Mouse (Mus musculus) embryonic facial prominence, embryonic 12.5 days (tissue): ENCODE data around the gene Ptger3. TPM values are rescaled to one million over a fixed set of nuclear protein-coding genes. Genes with fewer than 3 reads are reported as not detected.

Experiments used
- ATAC-seq: fragments of 200-750 bp; cut with Nextera tagmentation; 2 replicates; pipeline ENCODE4 v1.8.0; 2017; ENCODE audit not compliant: insufficient number of reproducible peaks, insufficient read depth, low FRiP score, low TSS enrichment
- H3K27ac ChIP-seq: fragments of 300-500 bp; sonication (generic); 2 replicates; pipeline ENCODE4 v1.5.1; 2016; ENCODE audit warnings: mild to moderate bottlenecking
- H3K27me3 ChIP-seq: fragments of 300-500 bp; sonication (generic); 2 replicates; pipeline ENCODE4 v1.6.1; 2016; ENCODE audit warnings: mild to moderate bottlenecking, moderate library complexity
- H3K36me3 ChIP-seq: fragments of 300-500 bp; sonication (generic); 2 replicates; pipeline ENCODE4 v1.6.1; 2016; ENCODE audit warnings: mild to moderate bottlenecking
- H3K4me1 ChIP-seq: fragments of 300-500 bp; sonication (generic); 2 replicates; pipeline ENCODE4 v1.6.1; 2016
- H3K4me2 ChIP-seq: fragments of 300-500 bp; sonication (generic); replicated peaks from 2 replicates; pipeline ENCODE4 v1.6.1; 2016; ENCODE audit warnings: mild to moderate bottlenecking, moderate library complexity
- H3K4me3 ChIP-seq: fragments of 300-500 bp; sonication (generic); 2 replicates; pipeline ENCODE4 v1.5.1; 2016; ENCODE audit warnings: mild to moderate bottlenecking
- H3K9ac ChIP-seq: fragments of 300-500 bp; sonication (generic); 2 replicates; pipeline ENCODE4 v1.6.1; 2016; ENCODE audit warnings: mild to moderate bottlenecking, moderate library complexity
- H3K9me3 ChIP-seq: fragments of 300-500 bp; sonication (generic); 2 replicates; pipeline ENCODE4 v1.6.1; 2016; ENCODE audit warnings: mild to moderate bottlenecking, moderate library complexity
- WGBS: fragments of 180-500 bp; shearing (Covaris S2); methylation state at CpG from one replicate; pipeline ENCODE4 v1.1.7; 2016; 5-methylcytosine and 5-hydroxymethylcytosine counted together
- polyA plus RNA-seq: library from polyadenylated mRNA; unstranded; fragments of >200 nt; fragmentation: Nextera tagmentation; extraction: Ambion mirVana; gene quantifications from 2 replicates; pipeline ENCODE4 v1.2.1, GENCODE M21; 2016

The Ptger3 gene
- polyA plus RNA-seq, 1 experiment from 2014 or later: 6.1 TPM

DNA sequence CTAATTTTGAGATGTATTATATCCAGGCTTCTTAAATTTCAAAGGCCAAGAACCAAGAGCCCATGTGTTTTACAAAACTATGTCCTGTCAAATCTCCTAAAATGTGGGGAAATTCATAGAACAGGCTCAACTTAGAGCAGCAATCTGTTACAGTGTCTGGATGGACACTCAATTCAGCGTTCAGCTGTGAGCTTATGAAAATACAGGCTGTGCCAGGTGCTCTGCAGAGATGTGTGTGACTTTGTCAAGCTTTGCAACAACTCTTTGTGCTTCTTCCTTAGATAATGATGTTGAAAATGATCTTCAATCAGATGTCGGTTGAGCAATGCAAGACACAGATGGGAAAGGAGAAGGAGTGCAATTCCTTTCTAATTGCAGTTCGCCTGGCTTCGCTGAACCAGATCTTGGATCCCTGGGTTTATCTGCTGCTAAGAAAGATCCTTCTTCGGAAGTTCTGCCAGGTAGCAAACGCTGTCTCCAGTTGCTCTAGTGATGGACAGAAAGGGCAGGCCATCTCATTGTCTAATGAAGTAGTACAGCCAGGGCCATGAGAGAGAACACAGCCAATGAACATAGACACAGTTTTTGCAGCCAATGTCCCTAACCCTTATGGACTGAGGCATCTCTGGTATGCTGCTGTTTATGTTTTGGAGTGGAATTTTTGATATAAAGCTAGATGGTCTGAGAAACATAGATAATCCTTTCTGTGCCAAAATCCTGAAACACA lies 38.2 kb downstream of the Ptger3 start:
- H3K4me3 ChIP-seq: no peak overlapping the region
- H3K27me3 ChIP-seq: no peaks in the 10 kb centered on the region
- ATAC-seq: no peak
- H3K36me3 ChIP-seq: no peaks in the 10 kb centered on the region
- H3K4me2 ChIP-seq: no peak overlapping the region
- H3K9me3 ChIP-seq: no peaks in the 10 kb centered on the region
- H3K4me1 ChIP-seq: no peaks in the 10 kb centered on the region
- H3K27ac ChIP-seq: no peak overlapping the region
- WGBS: 68% methylated on average over 6 of the region's 6 CpGs
- no peak overlapping the region for H3K9ac ChIP-seq

DNA sequence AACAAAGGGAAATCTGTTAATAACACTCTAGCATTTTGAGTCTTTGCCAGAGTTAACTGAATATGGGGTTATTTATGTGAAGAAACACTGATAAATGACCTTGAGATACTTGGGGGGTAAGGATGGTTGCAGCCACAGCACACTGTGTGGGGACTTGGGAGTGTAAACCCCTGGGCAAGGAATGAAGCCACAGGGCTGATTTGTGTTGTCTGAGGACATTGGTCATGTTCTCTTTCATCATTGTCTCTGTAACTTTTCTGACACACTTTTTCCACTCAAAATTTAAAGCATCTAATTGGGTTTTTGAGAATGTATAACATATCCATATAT lies 38.7 kb downstream of the Ptger3 start:
- no peak for ATAC-seq
- Histone ChIP-seq H3K36me3 (no peaks in the 10 kb centered on the region), H3K9me3 (no peaks in the 10 kb centered on the region), H3K27ac (no peak overlapping the region), H3K27me3 (no peaks in the 10 kb centered on the region), H3K9ac (no peak overlapping the region), H3K4me2 (no peak overlapping the region), H3K4me3 (no peak overlapping the region), H3K4me1 (no peaks in the 10 kb centered on the region)

- WGBS: 26% methylated on average over 1 of the region's 1 CpGs
Measured at GRCm38 (mm10) chr3:157613542-157613941, 46.9 kb downstream of the Ptger3 start.

DNA sequence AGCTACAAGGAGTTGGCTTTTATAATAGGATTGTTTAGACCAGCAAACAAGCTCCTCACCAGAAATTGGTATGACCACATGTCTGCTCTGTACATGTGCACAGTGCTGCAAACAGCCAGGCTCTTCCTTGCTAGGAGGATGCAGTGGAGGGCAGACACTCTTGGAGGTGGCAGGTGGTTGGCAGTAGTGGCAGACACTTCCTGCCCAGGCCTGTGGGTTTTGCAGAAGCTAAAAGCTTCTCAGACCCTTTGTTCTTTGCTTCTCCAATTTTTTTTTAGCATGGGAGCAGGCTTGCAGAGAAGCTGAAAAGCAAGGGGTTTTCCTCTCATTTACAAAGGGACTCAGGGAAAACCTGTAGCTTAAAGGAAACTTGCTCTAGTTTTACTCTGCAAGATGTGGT lies 50.3 kb downstream of the Ptger3 start:
- H3K36me3 ChIP-seq: no peaks in the 10 kb centered on the region

More at GRCm38 (mm10) chr3:157613542-157613941, 46.9 kb downstream of the Ptger3 start:
- Histone ChIP-seq H3K36me3 (no peaks in the 10 kb centered on the region), H3K4me2 (no peak overlapping the region), H3K9ac (no peak overlapping the region), H3K4me3 (no peak overlapping the region), H3K27me3 (no peaks in the 10 kb centered on the region), H3K27ac (no peak overlapping the region), H3K9me3 (no peaks in the 10 kb centered on the region), H3K4me1 (no peaks in the 10 kb centered on the region)
- no peak for ATAC-seq

DNA sequence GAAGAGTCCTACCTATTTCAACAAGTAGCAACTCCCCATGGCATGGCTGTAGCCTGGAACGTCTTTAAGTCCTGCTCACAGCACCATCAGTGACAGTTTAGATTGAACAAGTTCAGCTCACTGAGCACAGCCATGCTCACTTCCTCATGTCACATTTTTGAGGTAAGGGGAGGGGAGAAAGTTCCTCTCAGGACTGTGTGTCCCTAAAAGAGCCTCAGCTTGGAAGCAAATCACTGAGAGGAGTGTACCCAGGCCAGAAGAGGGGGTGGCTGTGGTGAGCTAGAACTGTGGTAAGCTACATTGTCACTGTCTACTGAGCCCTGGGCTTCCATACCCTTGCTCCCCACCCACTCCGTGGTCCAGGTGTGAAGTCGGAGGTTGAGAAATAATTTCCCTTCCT lies 60.7 kb downstream of the Ptger3 start:
- H3K9me3 ChIP-seq: no peaks in the 10 kb centered on the region
- no peaks in the 10 kb centered on the region for H3K27me3 ChIP-seq
- H3K4me2 ChIP-seq: no peak overlapping the region
- no peak overlapping the region for H3K4me3 ChIP-seq
- no peak overlapping the region for H3K9ac ChIP-seq
- H3K36me3 ChIP-seq: no peaks in the 10 kb centered on the region
- no peak overlapping the region for H3K27ac ChIP-seq
- no peaks in the 10 kb centered on the region for H3K4me1 ChIP-seq
- WGBS: 78% methylated on average over 3 of the region's 3 CpGs
- ATAC-seq: no peak

More for the DNA sequence above, 50.3 kb downstream of the Ptger3 start:
- no peak for ATAC-seq
- Histone ChIP-seq H3K27me3 (no peaks in the 10 kb centered on the region), H3K4me1 (no peaks in the 10 kb centered on the region), H3K9ac (no peak overlapping the region), H3K27ac (no peak overlapping the region), H3K4me3 (no peak overlapping the region), H3K9me3 (no peaks in the 10 kb centered on the region), H3K4me2 (no peak overlapping the region)

DNA sequence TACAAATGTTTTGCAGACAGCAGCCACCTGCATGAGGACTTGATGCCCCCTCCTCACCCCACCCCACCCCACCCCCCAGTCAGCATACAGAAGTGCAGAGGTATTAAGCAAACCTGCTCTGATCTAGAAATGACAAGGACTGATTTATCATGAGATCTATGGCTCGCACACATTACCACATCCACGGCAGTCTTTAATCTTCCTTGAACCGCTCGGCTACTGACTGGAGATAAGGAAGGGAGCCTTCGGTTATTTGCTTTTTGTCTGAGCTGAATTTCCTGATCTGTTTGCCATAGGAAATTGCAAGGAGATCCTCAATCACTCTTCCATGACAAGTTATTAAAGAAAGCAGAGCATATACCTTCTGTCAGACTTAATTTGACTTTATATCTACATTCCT lies 64.0 kb downstream of the Ptger3 start:
- Histone ChIP-seq H3K9me3 (no peaks in the 10 kb centered on the region), H3K4me2 (no peak overlapping the region), H3K27me3 (no peaks in the 10 kb centered on the region), H3K36me3 (no peaks in the 10 kb centered on the region), H3K9ac (no peak overlapping the region), H3K4me1 (no peaks in the 10 kb centered on the region), H3K27ac (no peak overlapping the region), H3K4me3 (no peak overlapping the region)
- ATAC-seq: no peak
- 78% methylated on average over 5 of the region's 5 CpGs for WGBS

DNA sequence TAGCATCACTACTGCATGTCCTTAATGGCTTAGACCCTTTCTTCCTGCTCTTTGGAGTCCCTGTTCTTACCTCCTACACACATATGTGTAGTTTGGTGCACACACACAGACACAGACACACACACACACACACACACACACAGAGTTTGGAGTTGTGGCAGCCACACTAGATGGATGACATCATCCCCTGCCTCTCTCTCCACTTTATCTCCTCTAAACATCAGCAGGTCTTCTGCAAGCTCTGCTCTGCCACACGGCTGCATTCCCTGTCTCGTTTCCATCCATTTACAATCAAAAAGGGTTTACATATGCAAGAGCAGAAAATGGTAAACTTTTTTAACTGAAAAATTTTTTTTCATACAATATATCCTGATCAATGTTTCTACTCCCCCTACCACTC lies 64.7 kb downstream of the Ptger3 start:
- no peak overlapping the region for H3K4me2 ChIP-seq

GRCm38 (mm10) chr3:157634431-157634830 lies 67.7 kb downstream of the Ptger3 start:
- H3K9ac ChIP-seq: no peak overlapping the region
- H3K4me3 ChIP-seq: no peak overlapping the region
- H3K9me3 ChIP-seq: no peaks in the 10 kb centered on the region
- H3K4me1 ChIP-seq: no peaks in the 10 kb centered on the region
- 82% methylated on average over 3 of the region's 3 CpGs for WGBS
- no peaks in the 10 kb centered on the region for H3K27me3 ChIP-seq
- ATAC-seq: no peak
- H3K4me2 ChIP-seq: no peak overlapping the region
- H3K27ac ChIP-seq: no peak overlapping the region
- H3K36me3 ChIP-seq: no peaks in the 10 kb centered on the region

More for the DNA sequence above, 64.7 kb downstream of the Ptger3 start:
- H3K27ac ChIP-seq: no peak overlapping the region
- no peaks in the 10 kb centered on the region for H3K27me3 ChIP-seq
- H3K4me1 ChIP-seq: no peaks in the 10 kb centered on the region
- H3K9ac ChIP-seq: no peak overlapping the region
- no peak for ATAC-seq
- H3K36me3 ChIP-seq: no peaks in the 10 kb centered on the region
- no peaks in the 10 kb centered on the region for H3K9me3 ChIP-seq
- 60% methylated on average over 2 of the region's 2 CpGs for WGBS
- H3K4me3 ChIP-seq: no peak overlapping the region

DNA sequence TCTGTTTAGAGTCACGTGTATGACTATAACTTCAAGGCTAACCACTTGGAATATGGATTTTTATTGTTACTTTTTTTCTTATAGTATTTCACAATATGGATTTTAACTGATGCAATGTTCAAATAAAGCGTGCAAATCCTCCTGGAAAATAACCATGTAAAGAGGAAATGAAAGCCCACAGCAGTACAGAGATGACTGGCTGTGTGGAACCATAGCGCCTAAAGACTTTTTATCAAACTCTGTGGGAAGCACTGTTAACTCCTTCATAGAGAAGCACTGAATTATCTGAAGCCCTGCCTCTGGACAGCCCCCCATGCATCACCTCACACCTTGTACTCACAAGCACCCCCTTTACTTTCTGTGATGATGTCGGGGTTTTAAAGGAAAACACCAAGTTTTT lies 69.0 kb downstream of the Ptger3 start:
- no peaks in the 10 kb centered on the region for H3K36me3 ChIP-seq
- H3K4me2 ChIP-seq: no peak overlapping the region
- ATAC-seq: no peak
- no peak overlapping the region for H3K27ac ChIP-seq
- no peaks in the 10 kb centered on the region for H3K9me3 ChIP-seq
- 84% methylated on average over 4 of the region's 4 CpGs for WGBS
- H3K9ac ChIP-seq: no peak overlapping the region
- no peak overlapping the region for H3K4me3 ChIP-seq
- no peaks in the 10 kb centered on the region for H3K27me3 ChIP-seq
- no peaks in the 10 kb centered on the region for H3K4me1 ChIP-seq

DNA sequence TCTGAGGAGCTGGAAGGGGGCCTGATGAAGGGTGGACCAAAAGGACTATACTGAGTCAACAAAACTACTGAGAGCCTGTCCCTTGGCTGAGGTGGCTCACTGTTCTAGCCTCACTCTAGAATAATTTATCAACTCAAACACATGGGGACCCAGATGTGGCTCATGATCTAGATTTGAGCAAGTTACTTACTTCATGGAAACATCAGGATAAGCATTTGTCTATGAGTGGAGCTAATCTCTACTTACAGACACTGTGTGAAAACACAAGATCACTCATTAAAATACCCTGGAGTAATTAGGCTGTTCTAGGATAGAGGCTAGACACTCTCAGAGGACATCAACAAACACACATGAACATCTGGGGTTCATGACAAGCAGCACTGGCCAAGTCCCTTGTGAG lies 70.2 kb downstream of the Ptger3 start:
- Histone ChIP-seq H3K27ac (no peak overlapping the region), H3K9me3 (no peaks in the 10 kb centered on the region), H3K4me1 (no peaks in the 10 kb centered on the region), H3K4me3 (no peak overlapping the region), H3K36me3 (no peaks in the 10 kb centered on the region), H3K9ac (no peak overlapping the region), H3K4me2 (no peak overlapping the region), H3K27me3 (no peaks in the 10 kb centered on the region)
- ATAC-seq: no peak

DNA sequence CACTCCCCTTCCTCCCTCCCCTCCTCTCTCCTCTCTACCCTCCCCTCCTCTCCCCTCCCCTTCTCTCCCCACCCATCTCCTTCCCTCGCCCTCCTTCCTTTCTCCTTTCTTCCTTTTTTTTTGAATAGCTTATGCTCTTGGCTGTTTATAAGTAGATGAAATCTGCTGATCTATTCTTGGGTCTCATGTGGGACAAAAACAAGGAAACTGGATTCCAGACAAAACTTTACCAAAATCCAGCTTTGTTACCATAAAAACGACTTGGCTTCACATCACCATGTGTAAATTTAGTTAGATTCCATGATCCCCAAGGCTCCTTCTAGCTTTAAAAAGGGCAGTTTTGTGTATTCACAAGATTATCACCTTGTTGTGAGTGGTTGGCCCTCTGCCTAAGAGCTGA lies 70.6 kb downstream of the Ptger3 start:
- 69% methylated on average over 2 of the region's 2 CpGs for WGBS
- H3K4me3 ChIP-seq: no peak overlapping the region
- no peaks in the 10 kb centered on the region for H3K9me3 ChIP-seq
- no peaks in the 10 kb centered on the region for H3K27me3 ChIP-seq
- H3K27ac ChIP-seq: no peak overlapping the region
- H3K36me3 ChIP-seq: no peaks in the 10 kb centered on the region
- no peak for ATAC-seq
- H3K9ac ChIP-seq: no peak overlapping the region
- H3K4me2 ChIP-seq: no peak overlapping the region
- H3K4me1 ChIP-seq: no peaks in the 10 kb centered on the region

DNA sequence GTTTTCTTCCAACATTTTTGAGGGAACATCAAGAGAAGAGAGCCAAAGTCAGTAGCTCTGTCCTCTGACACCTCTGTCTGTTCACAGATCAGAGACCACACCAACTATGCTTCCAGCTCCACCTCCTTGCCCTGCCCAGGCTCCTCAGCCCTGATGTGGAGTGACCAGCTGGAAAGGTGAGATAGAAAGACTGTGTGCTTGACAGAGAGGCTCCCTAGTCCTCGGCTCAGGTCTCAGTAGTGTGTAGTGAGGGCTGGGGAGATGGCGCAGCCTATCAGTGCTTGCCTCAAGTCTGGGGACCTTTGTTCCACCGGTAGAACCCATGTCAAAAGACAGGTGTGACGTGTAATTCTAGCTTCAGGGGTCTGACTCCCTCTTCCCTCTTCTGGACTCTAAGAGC lies 74.9 kb downstream of the Ptger3 start:
- Histone ChIP-seq H3K27ac (no peak overlapping the region), H3K4me1 (no peaks in the 10 kb centered on the region), H3K4me2 (no peak overlapping the region), H3K27me3 (no peaks in the 10 kb centered on the region), H3K36me3 (no peaks in the 10 kb centered on the region), H3K9me3 (no peaks in the 10 kb centered on the region), H3K4me3 (no peak overlapping the region), H3K9ac (no peak overlapping the region)
- WGBS: 81% methylated on average over 4 of the region's 4 CpGs
- no peak for ATAC-seq

- Histone ChIP-seq H3K4me1 (peaks cover 6% of the 10 kb centered on the region; the same call in 1 of the 2 replicates), H3K27me3 (no peaks in the 10 kb centered on the region), H3K4me3 (no peak overlapping the region), H3K9ac (no peak overlapping the region), H3K27ac (peak overlapping the region; percentile 50; the same call in 1 of the 2 replicates), H3K9me3 (no peaks in the 10 kb centered on the region), H3K36me3 (no peaks in the 10 kb centered on the region), H3K4me2 (0 out of 2 replicates have a peak overlapping the region, but pooled peaks have one; percentile 15)
- WGBS: 40% methylated on average over 7 of the region's 7 CpGs
- ATAC-seq: peak; percentile 65; the same call in 1 of the 2 replicates
Measured at GRCm38 (mm10) chr3:157661622-157662021, 94.9 kb downstream of the Ptger3 start.
